Mouse (Mus musculus) thymus, adult 2 months (tissue): ENCODE data around the gene Yif1b.

Experiments used
- CTCF ChIP-seq: fragments of 200-500 bp; IDR thresholded peaks from 2 replicates; pipeline ENCODE4 v1.5.1; 2012; ENCODE audit warnings: mild to moderate bottlenecking, control low read depth, low read length, moderate library complexity, borderline replicate concordance; ENCODE audit not compliant: control insufficient read depth, poor library complexity, insufficient read depth; ENCODE audit errors: extremely low read depth
- POLR2A ChIP-seq: fragments of 200-500 bp; IDR thresholded peaks from 2 replicates; pipeline ENCODE4 v1.6.1; 2012; ENCODE audit warnings: mild to moderate bottlenecking, low read length, control low read depth, moderate library complexity; ENCODE audit not compliant: control insufficient read depth, poor library complexity, insufficient read depth; ENCODE audit errors: extremely low read depth

DNA sequence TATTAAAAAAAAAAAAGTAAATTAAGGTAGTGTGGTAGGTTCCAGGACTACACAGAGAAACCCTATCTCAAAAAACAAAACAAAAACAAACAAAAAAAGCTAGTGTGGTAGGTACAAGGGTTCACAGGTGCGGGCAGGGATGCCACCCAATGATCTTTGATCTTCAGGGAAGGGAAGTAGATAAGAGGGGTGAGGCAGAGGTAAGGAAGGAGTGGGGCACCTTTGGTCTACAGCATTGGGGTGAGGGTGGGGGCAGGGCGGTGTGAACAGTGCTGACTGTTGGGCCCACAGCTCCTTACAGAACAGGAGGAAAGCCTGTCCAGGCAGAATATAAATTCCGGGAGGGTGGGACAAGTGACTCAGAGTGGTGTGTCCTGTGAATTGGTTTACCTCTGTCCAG is 13.0 kb downstream of the Yif1b start:
- TF ChIP-seq POLR2A = no peak
- no peak for TF ChIP-seq CTCF
